Comparison of ENCODE assay signal across 20 mouse cellular contexts in the genomic region with DNA sequence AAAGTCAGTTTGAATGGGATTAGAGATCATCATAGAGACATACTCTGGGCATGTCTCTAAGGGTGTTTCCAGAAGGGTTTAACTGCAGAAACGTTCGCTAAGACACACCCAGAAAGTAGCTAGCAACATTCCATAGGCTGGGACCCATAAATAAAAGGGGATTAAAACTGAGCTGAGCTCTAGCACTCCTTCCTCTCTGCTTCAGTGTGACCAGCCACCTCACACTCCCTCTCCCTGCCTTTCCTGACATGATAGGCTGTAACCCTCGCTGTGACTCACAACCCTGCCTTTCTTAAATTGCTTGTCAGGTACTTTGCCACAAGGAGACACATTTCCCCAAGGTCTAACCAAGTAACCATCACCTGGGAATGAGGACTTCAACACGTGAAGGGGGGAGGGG. TPM values are rescaled to one million over a fixed set of nuclear protein-coding genes. Genes with fewer than 3 reads are reported as not detected.
DNase-seq lines count a peak whose midpoint lies in the region; ATAC-seq lines count a peak whose summit lies in the region.
"Had no signal": no experiment of that assay in that cellular context is flagged by ENCODE, and none has a peak within 500 bp of the region (broad histone marks: within the 10 kb centered on the region; RNA-seq: fewer than 3 reads in every experiment).

No protein-coding gene starts in this region.

- peaks cover 28% of the 10 kb centered on the region for H3K4me1 ChIP-seq in kidney, embryonic 15.5 days

- peak; percentile 20 for DNase-seq in CD4-positive, CD25-positive, alpha-beta regulatory T cell, adult 2 months (ENCODE audit: low read depth, low spot score)
- DNase-seq in kidney, adult 11 months: no peak
- peak; percentile 54 for DNase-seq in 3T3-L1 (ENCODE audit: low read depth, low spot score)
- DNase-seq in induced T-regulatory cell, adult 2 months (ENCODE audit: low read depth): peak; percentile 33
- no peak for DNase-seq in lung, adult 18-20 months
- DNase-seq: cerebellum, postnatal 10 days; gastrocnemius, postnatal 25 days; kidney, postnatal 36 days; lung, adult 2 months; spleen, adult 18-20 months; thymus, postnatal 4 days had no signal

- no peak for ATAC-seq in CD4-positive, CD25-positive, alpha-beta regulatory T cell, adult 4 months
- ATAC-seq in kidney, embryonic 15.5 days (replicated peaks; ENCODE audit: low FRiP score): no peak
- ATAC-seq in cerebellum, adult (ENCODE audit: insufficient number of reproducible peaks, low FRiP score, low TSS enrichment): no peak
- ATAC-seq: intestine, embryonic 16.5 days; midbrain, embryonic 13.5 days had no signal

- no peak overlapping the region for H3K9ac ChIP-seq in kidney, embryonic 15.5 days
- H3K9ac ChIP-seq: forebrain, embryonic 12.5 days; hindbrain, embryonic 12.5 days; limb, embryonic 15.5 days; midbrain, embryonic 13.5 days had no signal

- H3K4me2 ChIP-seq in kidney, embryonic 15.5 days: peak overlapping the region; percentile 94; the same call in 1 of the 2 replicates

- no peaks in the 10 kb centered on the region for H3K9me3 ChIP-seq in kidney, embryonic 15.5 days (replicated peaks)
- H3K9me3 ChIP-seq: forebrain, embryonic 12.5 days; hindbrain, embryonic 12.5 days; limb, embryonic 15.5 days; midbrain, embryonic 13.5 days had no signal

- 4% methylated on average over 4 of the region's 4 CpGs for WGBS in kidney, embryonic 15.5 days

- no peaks in the 10 kb centered on the region for H3K36me3 ChIP-seq in kidney, embryonic 15.5 days
- H3K36me3 ChIP-seq: forebrain, embryonic 12.5 days; hindbrain, embryonic 12.5 days; limb, embryonic 15.5 days had no signal

- no peak overlapping the region for H3K4me3 ChIP-seq in kidney, embryonic 15.5 days (replicated peaks)

- H3K27ac ChIP-seq in kidney, embryonic 15.5 days: no peak overlapping the region
- H3K27ac ChIP-seq: forebrain, embryonic 12.5 days; hindbrain, embryonic 12.5 days; limb, embryonic 15.5 days; macrophage; midbrain, embryonic 13.5 days had no signal

- 0 out of 2 replicates have a peak, but pooled peaks cover 3% of the 10 kb centered on the region for H3K27me3 ChIP-seq in kidney, embryonic 15.5 days
- H3K27me3 ChIP-seq: limb, embryonic 15.5 days had no signal

RNA-seq across cellular contexts. Expression of gene Lpcat4, which starts 1.3 kb away (rescaled TPM):
- 10 to 100 TPM; 23.6 to 39.7 TPM for polyA plus RNA-seq in CD4-positive, CD25-positive, alpha-beta regulatory T cell, adult 4 months (2017; shearing (Covaris generic))
- polyA plus RNA-seq in kidney, embryonic 15.5 days (2015; fragmentation: Nextera tagmentation; extraction: Ambion mirVana): 23.1 and 25.7 TPM in 2 replicates

RNA-seq across cellular contexts. Expression of gene Nutm1, which starts 21.1 kb away (rescaled TPM):
- polyA plus RNA-seq in CD4-positive, CD25-positive, alpha-beta regulatory T cell, adult 4 months (2017; shearing (Covaris generic)): not detected
- polyA plus RNA-seq in kidney, embryonic 15.5 days (2015; fragmentation: Nextera tagmentation; extraction: Ambion mirVana): 0.08 TPM in 1 of 2 replicates, not detected in the other
- polyA plus RNA-seq: forebrain, embryonic 12.5 days; limb, embryonic 15.5 days; lung, adult 2 months; macrophage; midbrain, embryonic 13.5 days had no signal

RNA-seq across cellular contexts. Expression of gene Nop10, which starts 23.7 kb away (rescaled TPM):
- polyA plus RNA-seq in CD4-positive, CD25-positive, alpha-beta regulatory T cell, adult 4 months (2017; shearing (Covaris generic)): 100 to 1,000 TPM; 153 to 229 TPM
- polyA plus RNA-seq in kidney, embryonic 15.5 days (2015; fragmentation: Nextera tagmentation; extraction: Ambion mirVana): 242 and 259 TPM in 2 replicates

RNA-seq across cellular contexts. Expression of gene Slc12a6, which starts 27.6 kb away (rescaled TPM):
- 10 to 100 TPM; 51.7 to 61.2 TPM for polyA plus RNA-seq in CD4-positive, CD25-positive, alpha-beta regulatory T cell, adult 4 months (2017; shearing (Covaris generic))
- polyA plus RNA-seq in kidney, embryonic 15.5 days (2015; fragmentation: Nextera tagmentation; extraction: Ambion mirVana): 9.5 and 10.7 TPM in 2 replicates

RNA-seq across cellular contexts. Expression of gene Gm21985, which starts 28.1 kb away (rescaled TPM):
- not detected for polyA plus RNA-seq in CD4-positive, CD25-positive, alpha-beta regulatory T cell, adult 4 months (2017; shearing (Covaris generic))
- not detected in 2 replicates for polyA plus RNA-seq in kidney, embryonic 15.5 days (2015; fragmentation: Nextera tagmentation; extraction: Ambion mirVana)
- polyA plus RNA-seq: forebrain, embryonic 12.5 days; hindbrain, embryonic 12.5 days; intestine, embryonic 16.5 days; limb, embryonic 15.5 days; lung, adult 2 months; midbrain, embryonic 13.5 days had no signal

Comparison
In these comparisons a context has a peak if more than half of its experiments do, and no peak if none do; other contexts are left out.
1. DNase-seq: peak in CD4-positive, CD25-positive, alpha-beta regulatory T cell, adult 2 months (single experiment), 3T3-L1 (single experiment) and induced T-regulatory cell, adult 2 months (single experiment); none in kidney, adult 11 months (single experiment) and lung, adult 18-20 months (0 of 2).